Mouse (Mus musculus) yolk sac, embryonic 10.5 days (tissue): Measurements from ENCODE around the gene Dsel.

Source experiments
- DNase-seq: peaks from one replicate; pipeline ENCODE4 v3.0.0-alpha.2; 2017; ENCODE audit warnings: low spot score

Gene Dsel

GRCm38 (mm10) chr1:111864779-111865165 is at the start of gene Dsel:
Gene Dsel, minus strand, starts transcription at chr1:111864918.
- peak; percentile 92 for DNase-seq

- DNase-seq = no peak
Measured at GRCm38 (mm10) chr1:111911424-111911823, 46.7 kb upstream of the Dsel start.

- no peak for DNase-seq
Measured at GRCm38 (mm10) chr1:111883336-111883735, 18.6 kb upstream of the Dsel start.

GRCm38 (mm10) chr1:111875784-111876183 is 11.1 kb upstream of the Dsel start:
- no peak for DNase-seq

GRCm38 (mm10) chr1:111873196-111873595 is 8.5 kb upstream of the Dsel start:
- DNase-seq = no peak

GRCm38 (mm10) chr1:111865467-111865866 is 749 bp upstream of the Dsel start:
- no peak for DNase-seq

GRCm38 (mm10) chr1:111864063-111864778 is 497 bp downstream of the Dsel start:
- peak; percentile 63 for DNase-seq

GRCm38 (mm10) chr1:111857852-111858251 is 6.9 kb downstream of the Dsel start:
- DNase-seq = no peak

GRCm38 (mm10) chr1:111852439-111852838 is 12.3 kb downstream of the Dsel start:
- no peak for DNase-seq

- no peak for DNase-seq
Measured at GRCm38 (mm10) chr1:111833583-111834225, 31.0 kb downstream of the Dsel start.
